Mouse (Mus musculus): ENCODE measurements around the gene Gabrr2. TPM values are rescaled to one million over a fixed set of nuclear protein-coding genes. Genes with fewer than 3 reads are reported as not detected.

Gabrr2 gene
- polyA plus RNA-seq, 1 experiment from 2014 or later: 0.94 TPM

- H3K9me3 ChIP-seq (ENCODE audit: control insufficient read depth, low read length): no peaks in the 10 kb centered on the region
- peaks cover 77% of the 10 kb centered on the region for H3K36me3 ChIP-seq (replicated peaks; ENCODE audit: control insufficient read depth, insufficient read depth)
- H3K27me3 ChIP-seq (ENCODE audit: control insufficient read depth, insufficient read depth, low read length): no peaks in the 10 kb centered on the region
- DNase-seq (ENCODE audit: low spot score): no peak
- H3K4me1 ChIP-seq (replicated peaks; ENCODE audit: control insufficient read depth, insufficient read depth, low read length): no peaks in the 10 kb centered on the region
- H3K4me2 ChIP-seq (replicated peaks): no peak overlapping the region
- no peak overlapping the region for H3K9ac ChIP-seq
- H3K27ac ChIP-seq: no peak overlapping the region
- H3K4me3 ChIP-seq (replicated peaks; ENCODE audit: low read length): no peak overlapping the region
- WGBS: 86% methylated on average over 4 of the region's 4 CpGs
- no peak for ATAC-seq (ENCODE audit: low FRiP score)
Observed at GRCm38 (mm10) chr4:33039826-33040225, 23.0 kb upstream of the Gabrr2 start.

GRCm38 (mm10) chr4:33049601-33050000 is 13.2 kb upstream of the Gabrr2 start:
- Histone ChIP-seq H3K4me1 (replicated peaks; ENCODE audit: control insufficient read depth, insufficient read depth, low read length) (no peaks in the 10 kb centered on the region), H3K4me2 (replicated peaks) (no peak overlapping the region), H3K4me3 (replicated peaks; ENCODE audit: low read length) (no peak overlapping the region), H3K9ac (no peak overlapping the region), H3K36me3 (replicated peaks; ENCODE audit: control insufficient read depth, insufficient read depth) (peaks cover 78% of the 10 kb centered on the region), H3K27me3 (ENCODE audit: control insufficient read depth, insufficient read depth, low read length) (no peaks in the 10 kb centered on the region), H3K27ac (no peak overlapping the region), H3K9me3 (ENCODE audit: control insufficient read depth, low read length) (no peaks in the 10 kb centered on the region)
- 98% methylated on average over 11 of the region's 11 CpGs for WGBS
- ATAC-seq (ENCODE audit: low FRiP score): no peak
- no peak for DNase-seq (ENCODE audit: low spot score)

DNA sequence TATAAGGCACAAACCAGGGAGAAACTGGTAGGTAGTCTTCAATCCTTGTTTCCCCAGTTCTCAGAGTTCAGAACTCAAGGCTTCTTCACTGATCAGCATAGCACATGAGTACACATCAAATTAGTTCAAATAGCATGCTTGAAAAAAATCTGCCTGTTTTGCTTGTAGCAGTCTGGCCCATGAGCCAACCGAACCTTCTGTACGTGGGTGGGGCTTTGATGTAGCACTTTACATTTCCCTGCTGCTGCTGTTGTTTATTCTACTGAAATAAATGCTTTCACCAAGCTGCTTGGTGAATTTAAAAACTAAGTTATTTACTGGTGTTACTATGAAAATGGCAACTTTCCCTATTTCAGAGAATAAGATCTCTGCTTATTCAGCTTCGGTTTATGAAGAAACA is 10.7 kb upstream of the Gabrr2 start:
- Histone ChIP-seq H3K36me3 (replicated peaks; ENCODE audit: control insufficient read depth, insufficient read depth) (peaks cover 53% of the 10 kb centered on the region), H3K9ac (no peak overlapping the region), H3K4me2 (replicated peaks) (no peak overlapping the region), H3K9me3 (ENCODE audit: control insufficient read depth, low read length) (no peaks in the 10 kb centered on the region), H3K27ac (no peak overlapping the region), H3K4me3 (replicated peaks; ENCODE audit: low read length) (no peak overlapping the region), H3K4me1 (replicated peaks; ENCODE audit: control insufficient read depth, insufficient read depth, low read length) (no peaks in the 10 kb centered on the region), H3K27me3 (ENCODE audit: control insufficient read depth, insufficient read depth, low read length) (no peaks in the 10 kb centered on the region)
- 95% methylated on average over 3 of the region's 3 CpGs for WGBS
- ATAC-seq (ENCODE audit: low FRiP score) (no peak), DNase-seq (ENCODE audit: low spot score) (no peak)

GRCm38 (mm10) chr4:33052650-33053049 is 10.1 kb upstream of the Gabrr2 start:
- Histone ChIP-seq H3K36me3 (replicated peaks; ENCODE audit: control insufficient read depth, insufficient read depth) (peaks cover 48% of the 10 kb centered on the region), H3K4me2 (replicated peaks) (no peak overlapping the region), H3K27ac (no peak overlapping the region), H3K9me3 (ENCODE audit: control insufficient read depth, low read length) (no peaks in the 10 kb centered on the region), H3K4me3 (replicated peaks; ENCODE audit: low read length) (no peak overlapping the region), H3K9ac (no peak overlapping the region), H3K4me1 (replicated peaks; ENCODE audit: control insufficient read depth, insufficient read depth, low read length) (no peaks in the 10 kb centered on the region), H3K27me3 (ENCODE audit: control insufficient read depth, insufficient read depth, low read length) (no peaks in the 10 kb centered on the region)
- ATAC-seq (ENCODE audit: low FRiP score) (no peak), DNase-seq (ENCODE audit: low spot score) (no peak)
- 93% methylated on average over 5 of the region's 5 CpGs for WGBS

- DNase-seq (ENCODE audit: low spot score): no peak
- ATAC-seq (ENCODE audit: low FRiP score): no peak
- Histone ChIP-seq H3K9ac (no peak overlapping the region), H3K36me3 (replicated peaks; ENCODE audit: control insufficient read depth, insufficient read depth) (peaks cover 31% of the 10 kb centered on the region), H3K4me3 (replicated peaks; ENCODE audit: low read length) (no peak overlapping the region), H3K27me3 (ENCODE audit: control insufficient read depth, insufficient read depth, low read length) (no peaks in the 10 kb centered on the region), H3K27ac (no peak overlapping the region), H3K4me2 (replicated peaks) (no peak overlapping the region), H3K9me3 (ENCODE audit: control insufficient read depth, low read length) (no peaks in the 10 kb centered on the region), H3K4me1 (replicated peaks; ENCODE audit: control insufficient read depth, insufficient read depth, low read length) (no peaks in the 10 kb centered on the region)
Observed at GRCm38 (mm10) chr4:33054426-33054825, 8.4 kb upstream of the Gabrr2 start.

GRCm38 (mm10) chr4:33056317-33056716 is 6.5 kb upstream of the Gabrr2 start:
- DNase-seq (ENCODE audit: low spot score) (no peak), ATAC-seq (ENCODE audit: low FRiP score) (no peak)
- WGBS: 100% methylated on average over 1 of the region's 1 CpGs
- Histone ChIP-seq H3K9me3 (ENCODE audit: control insufficient read depth, low read length) (no peaks in the 10 kb centered on the region), H3K4me1 (replicated peaks; ENCODE audit: control insufficient read depth, insufficient read depth, low read length) (no peaks in the 10 kb centered on the region), H3K4me2 (replicated peaks) (no peak overlapping the region), H3K4me3 (replicated peaks; ENCODE audit: low read length) (no peak overlapping the region), H3K9ac (no peak overlapping the region), H3K27me3 (ENCODE audit: control insufficient read depth, insufficient read depth, low read length) (no peaks in the 10 kb centered on the region), H3K36me3 (replicated peaks; ENCODE audit: control insufficient read depth, insufficient read depth) (peaks cover 13% of the 10 kb centered on the region), H3K27ac (no peak overlapping the region)

- 80% methylated on average over 11 of the region's 11 CpGs for WGBS
- DNase-seq (ENCODE audit: low spot score): no peak
- Histone ChIP-seq H3K27ac (no peak overlapping the region), H3K4me2 (replicated peaks) (no peak overlapping the region), H3K9me3 (ENCODE audit: control insufficient read depth, low read length) (no peaks in the 10 kb centered on the region), H3K4me3 (replicated peaks; ENCODE audit: low read length) (no peak overlapping the region), H3K4me1 (replicated peaks; ENCODE audit: control insufficient read depth, insufficient read depth, low read length) (no peaks in the 10 kb centered on the region), H3K9ac (no peak overlapping the region), H3K36me3 (replicated peaks; ENCODE audit: control insufficient read depth, insufficient read depth) (no peaks in the 10 kb centered on the region; the same call in 1 of the 2 replicates), H3K27me3 (ENCODE audit: control insufficient read depth, insufficient read depth, low read length) (no peaks in the 10 kb centered on the region)
- no peak for ATAC-seq (ENCODE audit: low FRiP score)
Observed at GRCm38 (mm10) chr4:33057890-33058687, 4.7 kb upstream of the Gabrr2 start.

GRCm38 (mm10) chr4:33061158-33061557 is 1.6 kb upstream of the Gabrr2 start:
- no peaks in the 10 kb centered on the region for H3K4me1 ChIP-seq (replicated peaks; ENCODE audit: control insufficient read depth, insufficient read depth, low read length)
- DNase-seq (ENCODE audit: low spot score): no peak
- no peak overlapping the region for H3K27ac ChIP-seq
- no peak overlapping the region for H3K9ac ChIP-seq
- no peaks in the 10 kb centered on the region for H3K36me3 ChIP-seq (replicated peaks; ENCODE audit: control insufficient read depth, insufficient read depth)
- no peak for ATAC-seq (ENCODE audit: low FRiP score)
- no peaks in the 10 kb centered on the region for H3K27me3 ChIP-seq (ENCODE audit: control insufficient read depth, insufficient read depth, low read length)
- no peak overlapping the region for H3K4me3 ChIP-seq (replicated peaks; ENCODE audit: low read length)
- no peak overlapping the region for H3K4me2 ChIP-seq (replicated peaks)
- H3K9me3 ChIP-seq (ENCODE audit: control insufficient read depth, low read length): no peaks in the 10 kb centered on the region
- 70% methylated on average over 7 of the region's 7 CpGs for WGBS

DNA sequence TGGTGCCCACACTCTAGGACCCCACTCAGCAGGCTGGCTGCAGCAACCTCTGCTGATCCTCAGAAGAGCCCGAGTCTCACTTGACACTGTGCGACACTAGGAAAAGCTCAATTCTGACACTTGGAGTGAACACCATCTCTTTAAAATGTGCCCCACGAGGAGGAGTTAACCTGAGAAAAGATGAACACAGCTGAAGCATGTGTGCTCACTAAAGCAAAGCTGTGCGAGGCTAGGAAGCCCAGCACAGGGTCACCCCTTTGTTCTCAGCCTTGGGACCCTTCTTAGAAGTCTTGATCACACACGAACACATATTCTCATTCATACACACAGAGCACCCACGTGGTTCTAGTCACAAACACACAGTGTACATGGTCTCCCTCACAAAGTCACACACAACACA is 2.2 kb downstream of the Gabrr2 start:
- ATAC-seq (ENCODE audit: low FRiP score) (no peak), DNase-seq (ENCODE audit: low spot score) (no peak)
- Histone ChIP-seq H3K9me3 (ENCODE audit: control insufficient read depth, low read length) (no peaks in the 10 kb centered on the region), H3K27me3 (ENCODE audit: control insufficient read depth, insufficient read depth, low read length) (no peaks in the 10 kb centered on the region), H3K36me3 (replicated peaks; ENCODE audit: control insufficient read depth, insufficient read depth) (no peaks in the 10 kb centered on the region), H3K9ac (no peak overlapping the region), H3K4me1 (replicated peaks; ENCODE audit: control insufficient read depth, insufficient read depth, low read length) (no peaks in the 10 kb centered on the region), H3K4me2 (replicated peaks) (no peak overlapping the region), H3K27ac (no peak overlapping the region), H3K4me3 (replicated peaks; ENCODE audit: low read length) (no peak overlapping the region)
- 84% methylated on average over 6 of the region's 6 CpGs for WGBS

Data from hindbrain, embryonic 14.5 days (tissue).